Mouse (Mus musculus): Measurements from ENCODE around the gene Ftl1.

Gene Ftl1

GRCm38 (mm10) chr7:45412421-45412820, 47.3 kb downstream of the Ftl1 start:
- DNase-seq: no peak

GRCm38 (mm10) chr7:45409497-45410163, 50.1 kb downstream of the Ftl1 start:
- no peak for DNase-seq

- DNase-seq: no peak
These were observed 50.7 kb downstream of the Ftl1 start for GRCm38 (mm10) chr7:45408949-45409348.

GRCm38 (mm10) chr7:45408351-45408750, 51.3 kb downstream of the Ftl1 start:
- DNase-seq: no peak

Measured in cerebellum, postnatal 10 days (tissue).